Mouse (Mus musculus): Measurements from ENCODE around the gene Cldn20.

DNA sequence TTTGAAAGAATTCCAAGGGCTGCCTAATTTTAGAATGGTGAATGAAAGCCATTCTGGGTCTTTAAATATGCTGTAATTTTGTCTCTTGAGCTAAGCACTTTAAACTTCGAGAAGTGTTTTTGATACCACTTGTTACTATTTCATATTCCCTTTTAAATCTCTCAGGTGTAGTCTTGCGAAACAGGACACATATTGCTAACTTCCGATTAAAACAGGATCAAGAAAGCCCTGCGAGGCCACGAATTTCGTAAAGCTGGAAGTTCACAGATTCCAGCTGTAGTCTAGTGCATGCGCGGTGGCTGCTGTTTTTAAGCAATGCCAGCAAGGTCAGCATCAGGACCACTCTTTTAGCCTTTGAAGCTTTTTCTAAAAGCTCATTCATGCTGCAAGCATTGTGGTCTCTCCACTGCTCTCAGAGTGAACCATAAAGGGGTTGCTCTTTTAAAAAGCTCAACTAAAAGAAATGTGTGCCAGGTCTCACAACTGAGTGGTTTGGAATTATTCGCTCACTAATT is 26.1 kb downstream of the Cldn20 start:
- no peak for TF ChIP-seq CTCF (IDR thresholded peaks at IDR 0.05; ENCODE audit: control insufficient read depth, insufficient read depth, low read length)
- TF ChIP-seq POLR2A (IDR thresholded peaks at IDR 0.05; ENCODE audit: borderline replicate concordance, control insufficient read depth, low read depth, low read length) = no peak

Measured in bone marrow, adult 2 months (tissue).